Mouse (Mus musculus) forebrain, embryonic 11.5 days (tissue): ENCODE data around the gene Prdx1. TPM values are rescaled to one million over a fixed set of nuclear protein-coding genes. Genes with fewer than 3 reads are reported as not detected.

ENCODE experiments used
- ATAC-seq: fragments of 200-750 bp; cut with Nextera tagmentation; replicated peaks from 2 replicates; pipeline ENCODE4 v1.8.0; 2017; ENCODE audit warnings: moderate TSS enrichment; ENCODE audit not compliant: low FRiP score
- DNase-seq: peaks from one replicate; pipeline ENCODE4 v3.0.0-alpha.2; 2017; ENCODE audit warnings: low spot score
- H3K27ac ChIP-seq: fragments of 300-500 bp; sonication (generic); 2 replicates; pipeline ENCODE4 v1.5.1; 2014; ENCODE audit warnings: low read depth, low read length
- H3K27me3 ChIP-seq: fragments of 300-500 bp; sonication (generic); 2 replicates; pipeline ENCODE4 v1.6.1; 2014; ENCODE audit warnings: mild to moderate bottlenecking, low read length, mixed read lengths; ENCODE audit not compliant: control insufficient read depth, insufficient read depth
- H3K36me3 ChIP-seq: fragments of 300-500 bp; sonication (generic); 2 replicates; pipeline ENCODE4 v1.6.1; 2014; ENCODE audit warnings: mild to moderate bottlenecking, low read length, moderate library complexity, mixed read lengths; ENCODE audit not compliant: control insufficient read depth, insufficient read depth
- H3K4me1 ChIP-seq: fragments of 300-500 bp; sonication (generic); replicated peaks from 2 replicates; pipeline ENCODE4 v1.6.1; 2014; ENCODE audit warnings: low read length, mixed read lengths; ENCODE audit not compliant: control insufficient read depth, insufficient read depth
- H3K4me2 ChIP-seq: fragments of 300-500 bp; sonication (generic); 2 replicates; pipeline ENCODE4 v1.6.1; 2014; ENCODE audit warnings: low read depth, mild to moderate bottlenecking, low read length, moderate library complexity, mixed read lengths; ENCODE audit not compliant: severe bottlenecking
- H3K4me3 ChIP-seq: fragments of 300-500 bp; sonication (generic); 2 replicates; pipeline ENCODE4 v1.5.1; 2014; ENCODE audit warnings: low read depth, low read length
- H3K9ac ChIP-seq: fragments of 300-500 bp; sonication (generic); 2 replicates; pipeline ENCODE4 v1.6.1; 2014; ENCODE audit warnings: low read length
- H3K9me3 ChIP-seq: fragments of 300-500 bp; sonication (generic); 2 replicates; pipeline ENCODE4 v1.6.1; 2016; ENCODE audit warnings: low read length, mixed read lengths; ENCODE audit not compliant: control insufficient read depth
- WGBS: fragments of 180-500 bp; shearing (Covaris S2); extraction: QIAGEN DNeasy Blood & Tissue Kit; methylation state at CpG from one replicate; pipeline ENCODE4 v1.1.7; 2014; 5-methylcytosine and 5-hydroxymethylcytosine counted together
- polyA plus RNA-seq: library from polyadenylated mRNA; unstranded; fragments of >200 nt; fragmentation: Nextera tagmentation; extraction: Ambion mirVana; gene quantifications from 2 replicates; pipeline ENCODE4 v1.2.1, GENCODE M21; 2014

The Prdx1 gene
- polyA plus RNA-seq, 1 experiment from 2014 or later = 1,079 TPM

DNA sequence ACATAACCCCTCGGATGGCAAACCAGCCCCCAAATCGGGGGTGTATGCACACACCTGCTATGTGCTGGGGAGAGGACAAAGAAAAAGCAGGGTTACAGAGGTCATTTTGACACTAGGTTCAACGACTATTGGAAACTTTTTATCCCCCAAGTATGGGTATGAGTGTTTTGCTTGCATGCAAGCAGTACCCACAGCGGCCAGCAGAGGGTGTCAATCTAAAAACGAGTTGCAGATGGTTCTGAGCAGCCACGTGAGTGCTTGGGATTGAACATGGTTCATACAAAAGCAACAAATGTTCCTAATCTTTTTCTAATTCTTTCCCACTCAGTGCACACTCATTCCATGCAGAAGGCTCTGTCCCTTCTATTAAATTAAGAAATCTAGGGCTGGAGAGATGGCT lies 18.5 kb downstream of the Prdx1 start:
- H3K27me3 ChIP-seq = no peaks in the 10 kb centered on the region
- WGBS = 40% methylated on average over 6 of the region's 6 CpGs
- DNase-seq (peak; percentile 87), ATAC-seq (no peak)
- no peak overlapping the region for H3K9ac ChIP-seq
- no peaks in the 10 kb centered on the region; the same call in 1 of the 2 replicates for H3K4me1 ChIP-seq
- H3K4me2 ChIP-seq = no peak overlapping the region
- peaks cover 4% of the 10 kb centered on the region for H3K36me3 ChIP-seq
- H3K9me3 ChIP-seq = no peaks in the 10 kb centered on the region
- H3K27ac ChIP-seq = no peak overlapping the region
- no peak overlapping the region for H3K4me3 ChIP-seq

DNA sequence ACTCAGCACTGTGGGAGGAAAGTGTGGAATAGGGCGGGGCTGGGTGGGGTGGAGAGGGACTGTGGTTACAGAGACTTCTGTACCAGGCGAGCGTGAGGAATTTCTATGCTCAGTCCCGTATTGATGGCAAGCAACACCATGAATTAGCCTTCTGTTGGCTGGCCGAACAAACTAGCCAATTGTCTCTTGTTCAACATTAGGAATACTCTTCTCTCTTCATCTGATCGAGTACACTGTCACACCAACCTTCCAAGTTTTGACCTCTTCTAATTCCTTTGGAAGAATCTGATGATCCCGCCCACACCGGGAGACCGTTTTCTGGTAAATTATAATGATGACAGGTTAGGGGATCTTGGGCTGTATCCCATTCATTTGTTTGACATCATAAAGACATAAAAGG lies 22.3 kb downstream of the Prdx1 start:
- Histone ChIP-seq H3K36me3 (no peaks in the 10 kb centered on the region), H3K4me1 (peaks cover 3% of the 10 kb centered on the region), H3K9ac (peak overlapping the region; percentile 64), H3K9me3 (no peaks in the 10 kb centered on the region), H3K4me3 (peak overlapping the region; percentile 50), H3K27ac (no peak overlapping the region), H3K4me2 (peak overlapping the region; percentile 92), H3K27me3 (no peaks in the 10 kb centered on the region)
- no peak; the same call in 1 of the 2 replicates for ATAC-seq
- 22% methylated on average over 9 of the region's 9 CpGs for WGBS
- DNase-seq = no peak

DNA sequence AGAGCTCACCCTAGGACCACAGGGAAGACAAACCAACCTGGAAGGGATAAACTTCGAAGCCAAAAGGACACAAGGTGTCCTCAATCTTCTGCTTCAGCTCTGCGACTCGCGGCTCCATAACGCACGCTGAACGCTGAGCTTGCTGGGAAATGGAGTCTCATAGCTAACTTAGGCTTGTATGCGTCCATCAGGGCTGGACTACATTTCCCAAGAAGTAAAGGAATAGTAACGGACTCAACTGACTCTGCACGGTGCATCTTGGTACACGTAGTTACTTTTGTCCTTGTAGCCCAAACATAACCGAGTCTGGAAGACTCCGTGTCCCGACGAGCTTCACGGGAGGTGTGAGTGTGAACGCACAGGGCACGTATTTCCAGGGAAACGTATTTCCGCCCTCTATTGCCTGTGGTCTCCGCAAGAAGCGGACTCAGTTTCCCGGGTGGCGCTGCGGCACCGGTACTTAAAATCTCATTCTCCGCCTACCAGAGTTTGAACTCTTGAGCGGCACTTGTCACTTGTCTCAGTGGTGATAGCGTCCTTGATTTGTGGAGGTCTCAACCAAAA lies 22.9 kb downstream of the Prdx1 start, which contains the start of the genes Mmachc and Ccdc163:
TSS of gene Mmachc (minus strand) at position 206 of the 564 bp plus-strand sequence.
TSS of gene Ccdc163 (plus strand) at position 309 of the 564 bp plus-strand sequence.
- Histone ChIP-seq H3K9ac (peak within 1 kb of the TSS; percentile 74), H3K4me2 (peak within 1 kb of the TSS; percentile 92), H3K9me3 (no peaks in the 10 kb centered on the region), H3K36me3 (no peaks in the 10 kb centered on the region), H3K27me3 (no peaks in the 10 kb centered on the region), H3K4me3 (peak within 1 kb of the TSS; percentile 50), H3K27ac (no peak within 1 kb of the TSS), H3K4me1 (peaks cover 3% of the 10 kb centered on the region)
- WGBS = under 1% methylated on average over 29 of the region's 29 CpGs
- DNase-seq (peak; percentile 91), ATAC-seq (peak; percentile 98)

DNA sequence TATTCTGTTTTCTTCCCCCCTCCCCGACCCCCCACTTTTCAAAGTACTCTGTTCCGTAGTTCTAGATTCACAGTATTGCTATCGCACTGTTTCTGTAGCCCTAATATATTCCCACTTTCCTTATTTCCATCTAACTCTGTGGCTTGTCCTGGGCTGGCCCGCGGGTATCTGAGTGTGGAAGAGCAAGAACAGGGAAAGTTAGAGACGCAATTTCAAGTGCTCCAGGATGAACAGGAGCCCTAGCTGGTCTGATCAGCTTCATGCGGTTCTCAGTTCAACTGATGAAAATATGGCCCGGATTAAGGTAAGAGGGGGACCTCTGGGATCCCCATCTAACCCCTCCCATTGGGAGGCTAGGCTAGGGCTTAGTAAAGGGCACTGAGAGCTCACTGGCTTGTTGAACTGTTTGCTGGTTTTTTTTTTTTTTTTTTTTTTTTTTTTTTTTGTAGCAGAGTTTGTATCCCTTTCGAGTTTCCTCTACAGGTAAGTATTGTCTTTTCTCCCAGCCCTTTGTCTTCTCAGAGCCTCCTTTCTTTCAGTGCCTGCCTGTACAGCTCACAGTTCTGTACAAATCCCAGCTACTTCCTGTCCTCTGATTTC lies 23.5 kb downstream of the Prdx1 start:
- 7% methylated on average over 9 of the region's 9 CpGs for WGBS
- no peak for DNase-seq
- H3K9me3 ChIP-seq = no peaks in the 10 kb centered on the region
- ATAC-seq = peak; percentile 14; the same call in 1 of the 2 replicates
- H3K4me2 ChIP-seq = peak overlapping the region; percentile 92
- H3K27ac ChIP-seq = no peak overlapping the region
- H3K27me3 ChIP-seq = no peaks in the 10 kb centered on the region
- peaks cover 3% of the 10 kb centered on the region for H3K4me1 ChIP-seq
- H3K36me3 ChIP-seq = no peaks in the 10 kb centered on the region
- H3K9ac ChIP-seq = peak overlapping the region; percentile 74
- peak overlapping the region; percentile 50 for H3K4me3 ChIP-seq

DNA sequence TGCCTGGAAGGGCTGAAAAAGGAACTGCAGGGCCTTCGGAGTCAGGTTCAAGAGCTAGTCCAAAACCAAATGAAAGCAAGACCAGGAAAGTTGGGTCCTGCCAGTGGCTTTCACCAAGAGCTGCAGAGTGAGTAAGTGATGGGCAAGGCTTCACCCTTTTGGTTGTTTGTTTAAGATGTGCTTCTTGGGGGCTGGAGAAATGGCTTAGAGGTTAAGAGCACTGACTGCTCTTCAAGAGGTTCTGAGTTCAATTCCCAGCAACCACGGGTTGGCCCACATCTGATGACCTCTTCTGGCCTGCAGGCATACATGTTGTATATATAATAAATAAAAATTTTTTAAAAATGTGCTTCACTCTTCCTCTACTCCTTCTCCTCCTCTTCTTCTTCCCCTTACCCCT lies 24.8 kb downstream of the Prdx1 start:
- H3K9ac ChIP-seq = no peak overlapping the region
- peaks cover 3% of the 10 kb centered on the region for H3K4me1 ChIP-seq
- 94% methylated on average over 2 of the region's 2 CpGs for WGBS
- H3K4me2 ChIP-seq = no peak overlapping the region
- ATAC-seq = no peak
- H3K9me3 ChIP-seq = no peaks in the 10 kb centered on the region
- no peak overlapping the region for H3K4me3 ChIP-seq
- no peaks in the 10 kb centered on the region; the same call in 1 of the 2 replicates for H3K36me3 ChIP-seq
- no peak for DNase-seq
- no peak overlapping the region for H3K27ac ChIP-seq
- H3K27me3 ChIP-seq = no peaks in the 10 kb centered on the region

GRCm38 (mm10) chr4:116712536-116712935 lies 27.2 kb downstream of the Prdx1 start:
- Histone ChIP-seq H3K4me3 (no peak overlapping the region), H3K27me3 (no peaks in the 10 kb centered on the region), H3K4me1 (peaks cover 3% of the 10 kb centered on the region), H3K9me3 (no peaks in the 10 kb centered on the region), H3K9ac (no peak overlapping the region), H3K36me3 (no peaks in the 10 kb centered on the region; the same call in 1 of the 2 replicates), H3K27ac (no peak overlapping the region), H3K4me2 (no peak overlapping the region)
- DNase-seq = no peak
- ATAC-seq = no peak
- WGBS = 76% methylated on average over 1 of the region's 1 CpGs

DNA sequence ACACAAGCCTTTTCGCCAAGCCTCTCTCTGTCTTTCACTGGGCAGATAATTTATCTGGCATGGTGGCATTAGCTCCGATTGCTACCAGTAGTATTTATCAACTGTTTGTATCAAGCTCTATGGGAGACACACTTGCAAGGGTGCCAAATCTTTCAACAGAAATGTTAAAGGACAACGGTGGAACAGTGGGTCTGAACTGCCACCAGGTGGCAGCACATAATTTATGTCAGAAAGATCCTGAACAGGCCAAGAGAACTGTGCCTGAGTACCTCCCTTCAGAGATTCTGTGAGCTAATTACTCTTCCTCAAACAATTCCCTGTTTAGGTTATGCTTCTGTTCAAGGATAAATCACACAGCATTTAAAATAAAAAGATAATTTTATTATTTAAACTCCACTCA lies 34.1 kb downstream of the Prdx1 start:
- no peaks in the 10 kb centered on the region for H3K9me3 ChIP-seq
- ATAC-seq (no peak), DNase-seq (peak; percentile 73)
- no peak overlapping the region for H3K4me2 ChIP-seq
- no peaks in the 10 kb centered on the region; the same call in 1 of the 2 replicates for H3K36me3 ChIP-seq
- H3K27me3 ChIP-seq = no peaks in the 10 kb centered on the region
- no peak overlapping the region for H3K9ac ChIP-seq
- 19% methylated on average over 3 of the region's 3 CpGs for WGBS
- H3K4me3 ChIP-seq = no peak overlapping the region
- no peak overlapping the region for H3K27ac ChIP-seq
- H3K4me1 ChIP-seq = peaks cover 5% of the 10 kb centered on the region; the same call in 1 of the 2 replicates

- peak within 1 kb of the TSS; percentile 80 for H3K9ac ChIP-seq
- ATAC-seq (peak; percentile 98), DNase-seq (peak; percentile 96)
- H3K4me1 ChIP-seq = peaks cover 5% of the 10 kb centered on the region; the same call in 1 of the 2 replicates
- H3K9me3 ChIP-seq = no peaks in the 10 kb centered on the region
- H3K27me3 ChIP-seq = no peaks in the 10 kb centered on the region
- H3K4me3 ChIP-seq = peak within 1 kb of the TSS; percentile 75
- under 1% methylated on average over 34 of the region's 34 CpGs for WGBS
- no peaks in the 10 kb centered on the region for H3K36me3 ChIP-seq
- H3K4me2 ChIP-seq = peak within 1 kb of the TSS; percentile 93
- peak within 1 kb of the TSS; percentile 73 for H3K27ac ChIP-seq
Observed at GRCm38 (mm10) chr4:116720343-116721097, 35.2 kb downstream of the Prdx1 start, which contains the start of gene Tesk2. Tesk2 (plus strand) TSS chr4:116720948.
